Comparison of ENCODE assay signal across 12 mouse cellular contexts in genomic region chr2:117417229-117417970, GRCm38 (mm10).
DNase-seq lines count a peak whose midpoint lies in the region; ATAC-seq and TF ChIP-seq lines count a peak whose summit lies in the region.
"Had no signal": no experiment of that assay in that cellular context is flagged by ENCODE, and none has a peak within 500 bp of the region (broad histone marks: within the 10 kb centered on the region; RNA-seq: fewer than 3 reads in every experiment).

No protein-coding gene starts in this region.

- H3K36me3 ChIP-seq in hindbrain, postnatal 0 days (ENCODE audit: insufficient read depth, low read length) = no peaks in the 10 kb centered on the region
- no peaks in the 10 kb centered on the region for H3K36me3 ChIP-seq in midbrain, postnatal 0 days (ENCODE audit: insufficient read depth, low read length)

- H3K9me3 ChIP-seq in hindbrain, postnatal 0 days (ENCODE audit: low read length) = no peaks in the 10 kb centered on the region
- H3K9me3 ChIP-seq in midbrain, postnatal 0 days (ENCODE audit: low read length) = no peaks in the 10 kb centered on the region

- TF ChIP-seq CTCF in olfactory bulb, adult 2 months (IDR thresholded peaks at IDR 0.05; ENCODE audit: insufficient read depth, low read depth, low read length) = no peak
- no peak for TF ChIP-seq CTCF in hindbrain, postnatal 0 days (IDR thresholded peaks at IDR 0.05; ENCODE audit: low read depth)
- TF ChIP-seq CTCF in midbrain, postnatal 0 days (IDR thresholded peaks at IDR 0.05) = no peak

- no peak overlapping the region for H3K4me2 ChIP-seq in hindbrain, postnatal 0 days (ENCODE audit: low read depth, low read length)
- H3K4me2 ChIP-seq in midbrain, postnatal 0 days (ENCODE audit: low read depth, low read length, poor library complexity, severe bottlenecking) = no peak overlapping the region

- ATAC-seq in hindbrain, postnatal 0 days = no peak
- ATAC-seq in midbrain, postnatal 0 days (ENCODE audit: low FRiP score) = no peak
- ATAC-seq: forebrain, postnatal 0 days; lung, postnatal 0 days had no signal

- WGBS in olfactory bulb, adult 2 months = 80% methylated on average over 8 of the region's 8 CpGs
- WGBS in hindbrain, postnatal 0 days = 89% methylated on average over 8 of the region's 8 CpGs
- 84% methylated on average over 8 of the region's 8 CpGs for WGBS in midbrain, postnatal 0 days

- peak; percentile 64 for DNase-seq in right cerebral cortex, adult 18-20 months
- no peak for DNase-seq in right cerebral cortex, postnatal 4 days
- peak; percentile 76 for DNase-seq in induced T-regulatory cell, adult 2 months (ENCODE audit: low read depth)
- peak; percentile 82 for DNase-seq in thymus, postnatal 25 days
- DNase-seq in hindbrain, postnatal 0 days (ENCODE audit: low spot score) = no peak
- no peak for DNase-seq in lung, postnatal 10 days
- DNase-seq in midbrain, postnatal 0 days (ENCODE audit: low spot score) = no peak
- DNase-seq: cerebellum, postnatal 14 days; forebrain, postnatal 0 days; kidney, adult 9 months had no signal

- TF ChIP-seq POLR2A in olfactory bulb, adult 2 months (IDR thresholded peaks at IDR 0.05; ENCODE audit: insufficient read depth, low read depth, low read length) = no peak

- peak overlapping the region; percentile 53; the same call in 1 of the 2 replicates for H3K27ac ChIP-seq in olfactory bulb, adult 2 months (ENCODE audit: insufficient read depth, low read depth, low read length)
- no peak overlapping the region for H3K27ac ChIP-seq in hindbrain, postnatal 0 days
- no peak overlapping the region for H3K27ac ChIP-seq in midbrain, postnatal 0 days (ENCODE audit: low read depth, low read length)

- no peak overlapping the region for H3K9ac ChIP-seq in hindbrain, postnatal 0 days (replicated peaks; ENCODE audit: low read length)
- H3K9ac ChIP-seq in midbrain, postnatal 0 days (replicated peaks; ENCODE audit: low read length, poor library complexity, severe bottlenecking) = no peak overlapping the region
- H3K9ac ChIP-seq: forebrain, postnatal 0 days had no signal

- H3K4me3 ChIP-seq in olfactory bulb, adult 2 months (ENCODE audit: insufficient read depth, low read depth, low read length) = no peak overlapping the region
- no peak overlapping the region for H3K4me3 ChIP-seq in hindbrain, postnatal 0 days (ENCODE audit: low read length)
- no peak overlapping the region for H3K4me3 ChIP-seq in midbrain, postnatal 0 days (ENCODE audit: low read depth, low read length)

- no peaks in the 10 kb centered on the region for H3K27me3 ChIP-seq in hindbrain, postnatal 0 days (ENCODE audit: insufficient read depth, low read length)
- no peaks in the 10 kb centered on the region for H3K27me3 ChIP-seq in midbrain, postnatal 0 days (ENCODE audit: insufficient read depth, low read length)

- H3K4me1 ChIP-seq in olfactory bulb, adult 2 months (ENCODE audit: control insufficient read depth, insufficient read depth, low read length) = peaks cover 6% of the 10 kb centered on the region; the same call in 1 of the 2 replicates
- H3K4me1 ChIP-seq in hindbrain, postnatal 0 days (ENCODE audit: insufficient read depth, low read length) = no peaks in the 10 kb centered on the region
- no peaks in the 10 kb centered on the region for H3K4me1 ChIP-seq in midbrain, postnatal 0 days (ENCODE audit: insufficient read depth, low read length)

Comparison
In these comparisons a context has a peak if more than half of its experiments do, and no peak if none do; other contexts are left out.
1. DNase-seq: peak in right cerebral cortex, adult 18-20 months (single experiment), induced T-regulatory cell, adult 2 months (single experiment) and thymus, postnatal 25 days (single experiment); none in right cerebral cortex, postnatal 4 days (single experiment), hindbrain, postnatal 0 days (single experiment), lung, postnatal 10 days (single experiment) and midbrain, postnatal 0 days (single experiment).